ENCODE assay signal across 11 mouse cellular contexts in the genomic region with DNA sequence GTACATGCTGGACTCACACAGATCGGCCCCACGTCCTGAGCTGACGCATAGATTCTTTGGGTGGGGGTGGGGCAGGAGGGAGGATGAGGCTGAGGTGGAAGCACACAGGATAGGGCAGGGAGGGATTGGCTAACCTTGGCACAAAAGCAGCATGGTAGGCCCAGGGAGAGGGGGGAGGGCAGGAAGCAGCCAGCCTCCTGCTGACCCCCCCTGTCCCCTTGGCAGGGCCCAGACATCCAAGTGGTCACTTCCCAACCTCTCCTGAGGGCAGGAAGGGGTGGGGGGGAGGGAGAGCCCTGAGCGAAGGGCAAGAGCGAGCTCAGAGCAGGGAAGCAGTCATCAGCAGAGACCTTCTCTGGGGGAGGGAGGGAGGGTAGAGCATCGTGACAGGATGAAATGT. TPM values are rescaled to one million over a fixed set of nuclear protein-coding genes. Genes with fewer than 3 reads are reported as not detected.
A peak's percentile ranks its signal among the peaks of the same experiment; 100 is the strongest.
DNase-seq lines count a peak whose midpoint lies in the region; ATAC-seq and TF ChIP-seq lines count a peak whose summit lies in the region.
"Had no signal": no experiment of that assay in that cellular context is flagged by ENCODE, and none has a peak within 500 bp of the region (broad histone marks: within the 10 kb centered on the region; RNA-seq: fewer than 3 reads in every experiment).

No protein-coding gene starts in this region.

- TF ChIP-seq CTCF in kidney, postnatal 0 days (IDR thresholded peaks at IDR 0.05; ENCODE audit: low read depth): no peak

- peaks cover 19% of the 10 kb centered on the region; the same call in 1 of the 2 replicates for H3K36me3 ChIP-seq in kidney, embryonic 14.5 days (ENCODE audit: control insufficient read depth, insufficient read depth, low read length)
- H3K36me3 ChIP-seq in kidney, postnatal 0 days (ENCODE audit: insufficient read depth, low read length): peaks cover 25% of the 10 kb centered on the region
- H3K36me3 ChIP-seq in myocyte (ENCODE audit: control insufficient read depth, insufficient read depth): peaks cover 33% of the 10 kb centered on the region

- no peak for TF ChIP-seq POLR2A in myocyte (IDR thresholded peaks at IDR 0.05; ENCODE audit: insufficient read length, low read depth)

- ATAC-seq in kidney, embryonic 14.5 days (ENCODE audit: low FRiP score, low TSS enrichment): peak; percentile 36; the same call in 1 of the 2 replicates
- ATAC-seq in kidney, postnatal 0 days (replicated peaks; ENCODE audit: low FRiP score, low read depth): peak; percentile 51
- no peak for ATAC-seq in activated CD4-positive, CD25-positive, alpha-beta regulatory T cell, adult 4 months
- no peak for ATAC-seq in megakaryocyte-erythroid progenitor cell, adult 5-6 weeks (replicated peaks; ENCODE audit: low FRiP score, low TSS enrichment, poor library complexity, severe bottlenecking)

- H3K4me1 ChIP-seq in kidney, embryonic 14.5 days (ENCODE audit: control insufficient read depth, insufficient read depth, low read length): peaks cover 38% of the 10 kb centered on the region
- H3K4me1 ChIP-seq in kidney, postnatal 0 days (replicated peaks; ENCODE audit: insufficient read depth, low read length): peaks cover 19% of the 10 kb centered on the region

- H3K4me3 ChIP-seq in kidney, embryonic 14.5 days (ENCODE audit: low read length): no peak overlapping the region
- no peak overlapping the region for H3K4me3 ChIP-seq in kidney, postnatal 0 days (replicated peaks; ENCODE audit: low read depth, low read length)
- no peak overlapping the region for H3K4me3 ChIP-seq in myocyte
- H3K4me3 ChIP-seq: neural tube, embryonic 13.5 days had no signal

- no peaks in the 10 kb centered on the region for H3K9me3 ChIP-seq in kidney, embryonic 14.5 days (ENCODE audit: control insufficient read depth, low read length)
- H3K9me3 ChIP-seq in kidney, postnatal 0 days (replicated peaks; ENCODE audit: low read length): no peaks in the 10 kb centered on the region
- H3K9me3 ChIP-seq: neural tube, embryonic 13.5 days had no signal

- H3K9ac ChIP-seq in kidney, embryonic 14.5 days (ENCODE audit: low read depth, low read length): 0 out of 2 replicates have a peak overlapping the region, but pooled peaks have one; percentile 1
- H3K9ac ChIP-seq in kidney, postnatal 0 days (ENCODE audit: low read depth, low read length): 0 out of 2 replicates have a peak overlapping the region, but pooled peaks have one; percentile 35
- H3K9ac ChIP-seq: neural tube, embryonic 13.5 days had no signal

- peak; percentile 58 for DNase-seq in adrenal gland, postnatal 14 days
- no peak for DNase-seq in adrenal gland, adult 18-20 months (ENCODE audit: low spot score in 2 of 2)
- DNase-seq in kidney, adult 9 months: no peak
- DNase-seq in kidney, postnatal 0 days (ENCODE audit: low spot score): no peak
- DNase-seq: cerebellum, postnatal 14 days; right cerebral cortex, postnatal 4 days had no signal

- H3ac ChIP-seq in myocyte (ENCODE audit: control insufficient read depth, insufficient read length): no peak overlapping the region

- no peak overlapping the region for H3K4me2 ChIP-seq in kidney, embryonic 14.5 days (replicated peaks; ENCODE audit: low read depth, low read length)
- H3K4me2 ChIP-seq in kidney, postnatal 0 days (ENCODE audit: low read length): no peak overlapping the region
- H3K4me2 ChIP-seq in myocyte (ENCODE audit: low read depth): no peak overlapping the region
- H3K4me2 ChIP-seq: neural tube, embryonic 13.5 days had no signal

- no peaks in the 10 kb centered on the region for H3K27me3 ChIP-seq in kidney, embryonic 14.5 days (ENCODE audit: control insufficient read depth, insufficient read depth, low read length)
- H3K27me3 ChIP-seq in kidney, postnatal 0 days (ENCODE audit: insufficient read depth, low read length): no peaks in the 10 kb centered on the region
- H3K27me3 ChIP-seq in myocyte (ENCODE audit: control insufficient read depth, insufficient read depth, insufficient read length): no peaks in the 10 kb centered on the region
- H3K27me3 ChIP-seq: neural tube, embryonic 13.5 days had no signal

- no peak overlapping the region for H3K27ac ChIP-seq in kidney, embryonic 14.5 days (ENCODE audit: low read depth, low read length)
- H3K27ac ChIP-seq in kidney, postnatal 0 days: no peak overlapping the region
- H3K27ac ChIP-seq: neural tube, embryonic 13.5 days had no signal

- WGBS in kidney, embryonic 14.5 days: 15% methylated on average over 3 of the region's 6 CpGs
- 23% methylated on average over 4 of the region's 6 CpGs for WGBS in kidney, postnatal 0 days

- peaks cover 18% of the 10 kb centered on the region for H3K79me2 ChIP-seq in myocyte (ENCODE audit: control insufficient read depth, insufficient read depth)

TF ChIP-seq in myocyte, 11 proteins besides CTCF, POLR2A, EP300 and RAD21:
- TF ChIP-seq MYOG (IDR thresholded peaks at IDR 0.05; ENCODE audit: control insufficient read depth in 1 of 3, insufficient read depth in 1 of 3, insufficient read length in 2 of 3, low read depth in 2 of 3) (no peak), POLR2AphosphoS2 (IDR thresholded peaks at IDR 0.05; ENCODE audit: insufficient read length, low read depth) (peak; percentile 56)

RNA-seq across cellular contexts. Expression of a gene that starts 5.1 kb away (rescaled TPM):
- 8.9 and 9.6 TPM in 2 replicates for total RNA-seq in adrenal gland, postnatal 14 days (2021)
- 10 to 100 TPM in 1 of 2 experiments, 1 to 10 TPM in 1; 9.8 to 14.9 TPM for total RNA-seq in adrenal gland, adult 18-20 months (2021)
- polyA plus RNA-seq in kidney, embryonic 14.5 days (2014; fragmentation: Nextera tagmentation; extraction: Ambion mirVana): 7.0 and 10.8 TPM in 2 replicates
- 10.3 and 11.1 TPM in 2 replicates for polyA plus RNA-seq in kidney, postnatal 0 days (2015; fragmentation: Nextera tagmentation; extraction: Ambion mirVana)
- 20.9 TPM for polyA plus RNA-seq in myocyte (2012; fragmentation: generic; extraction: Trizol)
- under 1 TPM; 0.24 to 0.36 TPM for polyA plus RNA-seq in activated CD4-positive, CD25-positive, alpha-beta regulatory T cell, adult 4 months (2017; shearing (Covaris generic))
- 1.6 and 7.2 TPM in 2 replicates for total RNA-seq in megakaryocyte-erythroid progenitor cell, adult 5-6 weeks (2014; fragmentation: Nextera tagmentation)
- 3.5 and 3.8 TPM in 2 replicates for total RNA-seq in megakaryocyte-erythroid progenitor cell, adult 5-6 weeks (2017)

RNA-seq across cellular contexts. Expression of a gene that starts 6.3 kb away (rescaled TPM):
- 74.7 and 95.1 TPM in 2 replicates for total RNA-seq in adrenal gland, postnatal 14 days (2021)
- total RNA-seq in adrenal gland, adult 18-20 months (2021): 100 to 1,000 TPM; 126 TPM
- 25.0 and 28.4 TPM in 2 replicates for polyA plus RNA-seq in kidney, embryonic 14.5 days (2014; fragmentation: Nextera tagmentation; extraction: Ambion mirVana)
- 37.7 and 38.6 TPM in 2 replicates for polyA plus RNA-seq in kidney, postnatal 0 days (2015; fragmentation: Nextera tagmentation; extraction: Ambion mirVana)
- 283 TPM for polyA plus RNA-seq in myocyte (2012; fragmentation: generic; extraction: Trizol)
- 1 to 10 TPM in 1 of 2 experiments, under 1 TPM in 1; 0.60 to 1.5 TPM for polyA plus RNA-seq in activated CD4-positive, CD25-positive, alpha-beta regulatory T cell, adult 4 months (2017; shearing (Covaris generic))
- 6.5 and 7.4 TPM in 2 replicates for total RNA-seq in megakaryocyte-erythroid progenitor cell, adult 5-6 weeks (2014; fragmentation: Nextera tagmentation)
- 3.3 and 5.4 TPM in 2 replicates for total RNA-seq in megakaryocyte-erythroid progenitor cell, adult 5-6 weeks (2017)

RNA-seq across cellular contexts. Expression of a gene that starts 11.5 kb away (rescaled TPM):
- total RNA-seq in adrenal gland, postnatal 14 days (2021): 29.0 and 29.6 TPM in 2 replicates
- total RNA-seq in adrenal gland, adult 18-20 months (2021): 10 to 100 TPM; 30.0 to 38.8 TPM
- polyA plus RNA-seq in kidney, embryonic 14.5 days (2014; fragmentation: Nextera tagmentation; extraction: Ambion mirVana): 9.6 and 10.4 TPM in 2 replicates
- polyA plus RNA-seq in kidney, postnatal 0 days (2015; fragmentation: Nextera tagmentation; extraction: Ambion mirVana): 30.0 and 30.8 TPM in 2 replicates
- 24.8 TPM for polyA plus RNA-seq in myocyte (2012; fragmentation: generic; extraction: Trizol)
- polyA plus RNA-seq in activated CD4-positive, CD25-positive, alpha-beta regulatory T cell, adult 4 months (2017; shearing (Covaris generic)): 100 to 1,000 TPM; 148 to 179 TPM
- 35.5 and 44.1 TPM in 2 replicates for total RNA-seq in megakaryocyte-erythroid progenitor cell, adult 5-6 weeks (2014; fragmentation: Nextera tagmentation)
- 31.7 and 33.5 TPM in 2 replicates for total RNA-seq in megakaryocyte-erythroid progenitor cell, adult 5-6 weeks (2017)

RNA-seq across cellular contexts. Expression of a gene that starts 17.6 kb away (rescaled TPM):
- total RNA-seq in adrenal gland, postnatal 14 days (2021): 98.3 and 102 TPM in 2 replicates
- 10 to 100 TPM; 68.8 to 83.9 TPM for total RNA-seq in adrenal gland, adult 18-20 months (2021)
- 430 and 578 TPM in 2 replicates for polyA plus RNA-seq in kidney, embryonic 14.5 days (2014; fragmentation: Nextera tagmentation; extraction: Ambion mirVana)
- 396 and 448 TPM in 2 replicates for polyA plus RNA-seq in kidney, postnatal 0 days (2015; fragmentation: Nextera tagmentation; extraction: Ambion mirVana)
- polyA plus RNA-seq in myocyte (2012; fragmentation: generic; extraction: Trizol): 2,022 TPM
- 100 to 1,000 TPM; 581 to 812 TPM for polyA plus RNA-seq in activated CD4-positive, CD25-positive, alpha-beta regulatory T cell, adult 4 months (2017; shearing (Covaris generic))
- total RNA-seq in megakaryocyte-erythroid progenitor cell, adult 5-6 weeks (2014; fragmentation: Nextera tagmentation): 1,243 and 1,644 TPM in 2 replicates
- total RNA-seq in megakaryocyte-erythroid progenitor cell, adult 5-6 weeks (2017): 3,990 and 4,375 TPM in 2 replicates

RNA-seq across cellular contexts. Expression of a gene that starts 34.6 kb away (rescaled TPM):
- 3.2 and 5.3 TPM in 2 replicates for total RNA-seq in adrenal gland, postnatal 14 days (2021)
- total RNA-seq in adrenal gland, adult 18-20 months (2021): 1 to 10 TPM; 6.1 TPM
- 8.9 and 10.3 TPM in 2 replicates for polyA plus RNA-seq in kidney, embryonic 14.5 days (2014; fragmentation: Nextera tagmentation; extraction: Ambion mirVana)
- polyA plus RNA-seq in kidney, postnatal 0 days (2015; fragmentation: Nextera tagmentation; extraction: Ambion mirVana): 8.7 and 11.5 TPM in 2 replicates
- 58.8 TPM for polyA plus RNA-seq in myocyte (2012; fragmentation: generic; extraction: Trizol)
- 1 to 10 TPM; 1.1 to 4.2 TPM for polyA plus RNA-seq in activated CD4-positive, CD25-positive, alpha-beta regulatory T cell, adult 4 months (2017; shearing (Covaris generic))
- total RNA-seq in megakaryocyte-erythroid progenitor cell, adult 5-6 weeks (2014; fragmentation: Nextera tagmentation): not detected in 2 replicates
- not detected in 2 replicates for total RNA-seq in megakaryocyte-erythroid progenitor cell, adult 5-6 weeks (2017)

Comparison
In these comparisons a context has a peak if more than half of its experiments do, and no peak if none do; other contexts are left out.
1. ATAC-seq: peak in kidney, embryonic 14.5 days (single experiment) and kidney, postnatal 0 days (single experiment); none in activated CD4-positive, CD25-positive, alpha-beta regulatory T cell, adult 4 months (single experiment) and megakaryocyte-erythroid progenitor cell, adult 5-6 weeks (single experiment).
2. RNA of a gene that starts 6.3 kb away (polyA plus RNA-seq): 283 TPM in myocyte (single experiment), 37.7 to 38.6 TPM in kidney, postnatal 0 days and 25.0 to 28.4 TPM in kidney, embryonic 14.5 days; 0.60 to 1.5 TPM in activated CD4-positive, CD25-positive, alpha-beta regulatory T cell, adult 4 months; every median in the first group is over 10 times any median in the second.